Mouse (Mus musculus): ENCODE data around the gene Kitl.
A peak's percentile ranks its signal among the peaks of the same experiment; 100 is the strongest.

The Kitl gene

DNA sequence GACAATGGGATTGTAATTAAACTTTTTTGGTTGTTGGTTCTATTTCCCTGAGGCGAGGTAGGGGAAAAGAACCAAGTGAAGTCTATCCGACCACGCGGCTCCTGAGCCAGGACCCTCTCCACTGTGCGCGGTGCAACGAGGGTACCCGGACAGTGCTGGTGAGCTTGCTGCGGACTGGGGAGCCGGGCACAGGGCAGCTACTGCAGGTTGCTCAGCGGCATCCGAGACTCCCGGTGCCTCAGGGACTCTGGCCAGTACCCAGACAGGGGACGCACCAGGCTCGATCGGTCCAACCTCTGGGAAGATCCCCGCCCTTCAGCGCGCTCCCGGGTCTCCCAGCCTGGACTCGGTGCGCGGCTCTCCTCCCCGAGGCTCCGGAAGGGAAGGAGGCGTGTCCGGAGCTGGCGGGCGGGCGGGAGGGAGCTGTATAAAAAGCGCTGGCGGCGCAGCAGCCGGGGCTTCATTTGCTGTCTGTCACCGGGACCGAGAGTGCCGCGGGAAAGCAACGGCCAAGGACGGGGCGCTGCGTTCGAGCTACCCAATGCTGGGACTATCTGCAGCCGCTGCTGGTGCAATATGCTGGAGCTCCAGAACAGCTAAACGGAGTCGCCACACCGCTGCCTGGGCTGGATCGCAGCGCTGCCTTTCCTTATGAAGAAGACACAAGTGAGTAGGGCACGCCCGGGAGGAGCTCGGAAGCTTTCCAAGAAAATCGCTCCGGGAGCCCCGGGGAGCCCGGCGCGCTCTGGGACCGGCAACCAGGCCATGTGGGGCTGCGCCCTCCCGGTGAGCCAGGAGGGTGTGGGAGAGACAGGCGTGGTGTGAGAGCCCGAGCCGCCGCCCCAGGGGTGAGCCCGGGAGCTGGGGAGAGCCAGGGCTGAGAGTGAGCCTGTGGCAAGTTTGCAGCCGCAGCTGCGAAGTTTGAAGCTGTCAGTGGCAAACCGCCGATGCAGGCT is at the start of gene Kitl:
TSS of gene Kitl (plus strand) at position 261 of the 956 bp plus-strand sequence.
- DNase-seq (ENCODE audit: low spot score in 2 of 2): peak; percentile 23 to 67

DNA sequence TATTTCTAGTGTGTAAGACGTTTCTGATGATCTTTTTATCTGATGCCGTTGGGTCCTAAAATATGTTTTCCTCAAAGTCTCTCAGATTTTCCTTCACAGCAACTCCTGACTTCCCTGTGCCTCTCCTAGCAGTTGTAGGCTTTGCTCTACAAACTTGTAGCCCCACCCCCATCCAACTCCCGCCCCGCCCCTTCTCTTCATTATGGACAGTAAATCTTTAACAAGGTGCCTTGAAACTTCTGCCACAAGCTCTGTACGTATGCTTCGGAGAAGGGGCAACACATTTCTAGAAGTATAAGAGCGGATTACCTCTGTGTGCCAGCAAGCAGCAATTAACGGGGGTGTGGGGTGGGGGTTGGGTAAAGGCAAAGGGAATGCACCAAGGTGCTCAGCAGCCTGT is 42.6 kb upstream of the Kitl start:
- no peak for DNase-seq (ENCODE audit: low spot score in 2 of 2)

DNA sequence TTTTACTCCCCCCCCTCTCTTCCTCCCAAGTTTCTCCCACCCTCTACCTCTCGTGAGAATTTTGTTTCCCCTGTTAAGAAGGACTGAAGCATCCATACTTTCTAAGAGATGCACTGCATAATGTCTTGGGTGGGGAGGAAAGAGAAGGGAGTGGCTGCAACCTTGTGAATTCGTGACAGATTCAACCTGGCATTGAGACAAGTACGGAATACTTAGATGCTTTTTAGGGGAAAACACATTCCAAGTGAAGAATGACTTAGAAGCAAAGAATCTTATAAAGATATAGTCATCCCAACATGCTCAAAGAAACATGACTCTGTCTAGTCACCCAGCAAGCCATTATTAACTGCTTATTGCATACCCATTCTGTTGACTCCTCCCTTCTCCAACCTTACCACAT is 35.3 kb upstream of the Kitl start:
- no peak for DNase-seq (ENCODE audit: low spot score in 2 of 2)

DNA sequence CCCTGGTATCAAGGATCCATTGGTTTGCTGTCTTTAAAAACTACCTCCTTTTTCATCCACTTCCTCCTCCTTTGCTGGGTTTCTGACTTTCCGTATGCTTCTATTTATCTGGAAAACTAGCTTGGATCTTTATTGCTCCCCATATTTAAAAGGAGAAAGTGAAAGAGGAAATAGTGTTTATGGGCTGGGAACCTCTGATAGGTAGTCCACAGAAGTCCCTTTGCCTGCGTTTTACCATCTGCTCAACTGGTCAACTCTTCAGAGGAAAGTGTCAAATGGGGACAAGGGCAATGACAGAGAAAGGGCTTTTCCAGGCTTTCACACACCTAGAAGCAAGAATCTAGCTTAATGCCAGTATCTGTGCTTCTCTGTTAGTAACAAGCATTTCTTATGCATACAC is 34.5 kb upstream of the Kitl start:
- DNase-seq (ENCODE audit: low spot score in 2 of 2): no peak

DNA sequence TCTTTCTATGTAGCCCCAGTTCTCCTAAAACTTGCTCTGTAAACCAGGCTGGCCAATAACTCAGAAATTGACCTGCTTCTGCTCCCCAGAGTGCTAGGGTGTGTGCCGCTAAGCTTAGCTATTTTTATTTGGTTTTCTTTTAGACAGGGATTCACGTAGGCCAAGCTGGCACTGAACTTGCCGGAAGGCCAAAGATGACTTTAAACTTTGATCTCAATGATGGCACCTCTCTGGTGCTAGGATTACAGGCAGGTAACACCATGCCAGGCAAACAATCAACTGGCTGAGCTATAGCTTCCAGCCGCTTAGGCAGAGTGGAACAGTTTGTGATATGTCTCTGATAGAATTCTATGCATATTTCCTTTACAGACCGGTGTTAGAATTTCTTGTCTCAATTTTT is 33.5 kb upstream of the Kitl start:
- DNase-seq (ENCODE audit: low spot score in 2 of 2): no peak

DNA sequence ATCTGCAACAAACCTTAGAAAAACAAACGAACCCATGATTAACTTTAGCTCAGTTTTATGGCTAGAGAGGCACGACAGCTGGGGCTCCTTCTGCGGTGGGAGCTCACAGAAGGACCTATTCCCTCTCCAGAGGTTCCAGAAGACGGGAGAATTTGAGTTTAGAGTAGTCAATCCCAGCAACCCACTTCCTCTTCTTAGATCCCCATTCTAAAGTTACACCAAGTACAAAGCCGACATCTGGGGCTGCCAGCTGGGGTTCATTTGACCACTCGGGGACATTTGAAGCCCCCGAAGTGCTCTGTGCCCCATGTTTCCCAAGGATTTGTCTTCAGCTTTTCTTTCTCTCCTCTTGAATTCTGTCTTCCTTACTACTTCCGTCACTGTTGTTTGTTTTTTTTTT is 28.7 kb upstream of the Kitl start:
- no peak for DNase-seq (ENCODE audit: low spot score in 2 of 2)

DNA sequence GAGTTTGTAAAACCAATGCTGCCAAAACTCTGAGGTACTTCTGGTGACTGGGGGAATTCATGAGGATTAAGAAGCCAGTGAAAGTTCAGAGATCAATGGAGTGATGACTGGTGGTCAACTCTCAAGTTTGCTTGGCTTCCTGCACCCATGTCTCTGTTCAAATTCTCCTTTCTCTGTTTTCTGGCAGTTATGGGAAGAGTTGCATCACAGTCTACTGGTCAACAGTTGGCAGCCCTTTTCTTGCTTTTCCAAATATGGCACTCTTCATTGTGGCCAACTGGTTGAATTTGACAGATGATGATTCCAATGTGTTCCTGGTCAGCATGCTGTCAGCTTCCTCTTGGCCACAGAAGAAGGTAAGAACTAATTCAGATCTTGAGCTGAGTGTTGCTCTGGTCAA is 25.7 kb upstream of the Kitl start:
- DNase-seq (ENCODE audit: low spot score in 2 of 2): no peak

DNA sequence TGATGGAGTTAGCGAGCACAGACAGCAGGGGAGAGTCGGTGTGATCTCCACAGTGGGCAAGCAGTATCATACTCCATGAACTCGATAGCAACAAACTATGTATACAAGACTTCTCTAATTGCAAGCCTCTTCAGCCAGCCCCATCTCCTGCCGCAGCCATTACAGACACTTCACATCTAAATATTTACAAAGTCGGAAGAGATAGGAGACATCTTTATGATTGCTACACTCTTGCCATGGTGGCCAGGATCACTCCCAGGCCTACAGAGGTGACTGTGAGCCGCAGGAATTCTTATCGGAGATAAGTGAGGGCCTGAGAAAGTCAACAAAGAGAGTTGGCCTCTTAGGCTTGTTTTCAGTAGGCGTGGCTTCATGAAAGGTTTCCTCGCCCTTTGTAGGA is 23.3 kb upstream of the Kitl start:
- DNase-seq (ENCODE audit: low spot score in 2 of 2): no peak

DNA sequence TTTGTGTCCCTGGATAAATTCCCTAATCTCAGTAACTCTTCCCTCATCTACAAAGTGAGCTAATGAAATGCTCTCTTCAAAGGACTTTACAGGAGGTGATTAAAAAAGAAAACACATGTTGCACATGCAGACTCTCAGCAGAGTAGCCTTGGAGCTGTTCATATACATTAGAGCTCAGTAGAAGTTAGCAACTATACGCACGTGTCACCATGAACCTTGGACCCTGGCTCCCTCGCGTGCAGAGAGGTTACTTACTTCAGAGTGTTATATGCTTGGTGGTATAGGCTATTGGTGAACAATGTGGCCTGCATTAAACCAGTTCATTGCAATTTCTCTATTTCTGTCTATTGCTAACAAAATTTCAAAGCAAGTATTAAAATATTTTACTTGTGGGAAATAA is 14.0 kb upstream of the Kitl start:
- no peak for DNase-seq (ENCODE audit: low spot score in 2 of 2)

DNA sequence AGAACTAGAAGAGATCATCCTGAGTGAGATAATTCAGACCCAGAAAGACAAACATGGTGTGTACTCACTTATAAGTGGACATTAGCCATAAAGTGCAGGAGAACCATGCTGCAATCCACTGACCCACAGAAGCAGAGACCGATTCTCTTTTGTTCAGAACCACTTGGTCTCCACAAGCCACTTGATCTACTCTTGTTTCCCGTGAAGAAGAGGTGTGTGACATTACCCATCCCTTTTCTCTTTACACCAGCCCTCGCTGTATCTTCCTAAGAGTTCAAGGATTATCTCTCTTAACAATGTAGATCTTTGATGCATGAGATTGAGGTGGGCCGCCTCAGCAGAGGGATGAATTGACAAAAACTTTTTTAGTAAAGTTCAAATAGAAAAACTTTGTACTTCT is 11.6 kb upstream of the Kitl start:
- DNase-seq (ENCODE audit: low spot score in 2 of 2): no peak

DNA sequence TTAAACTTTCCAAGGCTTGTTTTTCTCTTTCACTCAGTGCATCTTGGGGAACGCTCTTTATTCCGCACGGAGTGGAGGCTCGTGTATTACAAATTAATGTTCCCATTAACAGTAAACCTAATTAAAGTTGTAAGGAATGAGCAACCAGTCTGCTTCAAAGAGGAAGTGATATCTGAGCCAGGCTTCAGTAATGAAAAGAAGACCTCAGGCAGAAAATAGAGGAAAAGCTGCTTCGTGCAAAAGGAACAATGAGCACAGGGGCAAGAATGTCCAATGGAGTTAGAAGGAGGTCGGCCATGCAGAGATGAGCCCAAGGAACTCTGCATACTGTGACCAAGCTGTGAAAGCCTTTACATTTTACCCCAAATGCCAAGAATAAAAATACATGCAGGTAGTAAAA is 5.7 kb upstream of the Kitl start:
- DNase-seq (ENCODE audit: low spot score in 2 of 2): no peak

DNA sequence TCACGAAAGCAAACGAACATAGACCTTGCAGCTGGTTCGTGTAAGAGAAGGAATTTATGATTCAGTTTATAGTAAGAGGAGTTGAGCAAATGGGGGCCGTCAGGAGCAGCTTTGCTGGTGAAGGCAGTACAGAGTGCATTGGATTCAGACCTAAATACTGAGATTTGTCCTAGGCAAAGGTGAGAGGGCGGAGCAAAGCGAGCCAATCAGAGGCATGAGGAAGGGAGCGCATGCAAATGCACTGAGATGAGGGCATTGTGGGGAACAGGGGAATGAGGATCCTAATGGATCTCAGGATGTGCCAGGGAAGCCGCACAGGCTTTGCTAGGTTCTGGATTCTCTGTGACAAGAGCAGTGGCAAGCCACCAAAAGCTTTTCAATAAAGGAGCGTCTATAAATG is 5.1 kb upstream of the Kitl start:
- no peak for DNase-seq (ENCODE audit: low spot score in 2 of 2)

DNA sequence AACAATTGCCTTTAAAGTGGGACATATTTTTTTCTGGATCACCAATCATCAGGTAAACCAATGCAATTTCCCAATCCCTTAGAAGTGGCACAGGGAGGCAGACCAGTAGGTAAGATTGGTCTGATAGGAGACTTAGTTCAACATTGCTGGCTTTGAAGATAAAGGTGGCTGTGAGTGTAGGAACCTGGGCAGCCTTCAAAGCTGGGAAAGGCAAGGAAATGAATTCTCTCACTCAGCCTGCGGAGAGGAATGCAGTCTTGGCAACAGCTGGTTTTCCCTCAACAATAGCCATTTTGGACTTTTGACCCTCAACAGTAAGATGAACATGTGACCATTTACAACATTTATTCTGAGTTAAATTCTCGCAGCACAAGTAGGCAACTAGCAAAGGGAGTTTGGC is 1.3 kb upstream of the Kitl start:
- DNase-seq (ENCODE audit: low spot score in 2 of 2): no peak

DNA sequence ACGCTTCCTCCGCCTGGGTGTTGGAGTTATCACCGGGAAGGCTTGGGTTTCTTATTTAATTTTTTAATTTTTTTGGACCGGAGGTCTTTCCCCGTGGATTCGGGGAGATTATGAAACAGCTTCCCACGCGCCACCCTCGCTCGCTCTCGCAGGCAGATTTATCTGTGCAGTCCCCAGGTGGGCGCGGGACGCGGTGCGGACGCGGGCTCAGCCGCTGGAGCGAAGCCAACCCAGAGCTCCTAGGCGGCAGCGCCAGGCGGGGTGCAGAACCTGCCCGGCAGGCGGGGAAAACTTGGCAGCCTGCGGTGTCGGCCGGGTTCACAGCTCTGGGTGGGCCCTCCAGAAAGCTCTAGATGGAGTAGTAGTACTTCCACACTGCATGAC is 888 bp downstream of the Kitl start:
- DNase-seq (ENCODE audit: low spot score in 2 of 2): peak in 1 of 2 experiments; percentile 49

DNA sequence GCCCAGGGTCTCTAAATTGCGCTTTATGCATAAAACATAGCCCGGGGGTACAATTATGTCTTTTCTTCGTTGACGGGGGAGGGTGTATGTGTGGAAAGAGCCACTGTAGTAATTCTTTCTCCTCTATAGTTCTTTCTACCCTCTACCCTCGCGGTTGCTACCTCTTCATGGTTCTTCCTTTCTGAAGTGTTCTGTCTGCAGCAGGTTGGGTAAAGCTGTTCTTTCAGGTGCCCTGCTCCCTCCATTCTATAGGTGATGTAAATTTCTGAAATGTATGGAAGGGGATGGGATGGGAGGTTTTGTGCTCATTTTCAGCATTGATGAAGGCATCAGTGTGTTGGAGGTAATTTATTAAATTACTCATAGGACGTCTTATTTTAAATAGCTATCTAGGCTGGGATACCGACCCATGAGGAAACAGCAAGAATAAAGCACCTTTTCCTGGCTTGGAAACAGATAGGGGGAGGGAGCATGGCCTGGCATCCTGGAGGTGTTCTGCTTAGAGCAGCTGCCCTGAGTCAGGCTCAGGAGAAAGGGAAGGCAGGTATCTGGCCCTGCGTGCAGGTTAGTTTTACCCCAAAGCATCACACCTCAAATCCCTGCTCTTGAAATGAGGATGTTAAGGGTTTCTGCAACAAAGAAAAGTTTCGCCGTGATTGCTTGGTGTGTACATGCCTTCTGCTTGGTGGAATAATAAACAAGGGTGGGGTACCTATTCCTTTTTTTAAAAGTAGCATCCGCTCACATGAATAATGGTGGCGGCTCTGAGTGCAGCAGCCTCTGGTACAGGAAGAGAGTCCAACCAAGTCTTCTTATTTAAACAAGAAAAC is 1.7 kb downstream of the Kitl start:
- no peak for DNase-seq (ENCODE audit: low spot score in 2 of 2)

DNA sequence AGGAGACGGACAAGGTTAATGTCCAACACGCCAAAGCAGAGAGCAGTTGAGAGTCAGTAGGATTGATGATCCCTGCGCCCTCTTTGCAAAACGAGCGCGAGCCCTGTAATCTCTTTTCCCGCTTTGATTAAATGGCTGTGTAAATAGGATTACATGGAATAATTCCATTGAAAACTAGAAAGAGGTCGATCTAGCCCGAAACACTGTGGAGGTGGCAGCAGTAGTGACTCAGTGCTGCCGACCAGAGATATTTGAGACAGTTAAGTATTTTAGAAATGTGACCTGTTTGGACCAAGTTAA is 2.3 kb downstream of the Kitl start:
- DNase-seq (ENCODE audit: low spot score in 2 of 2): no peak

DNA sequence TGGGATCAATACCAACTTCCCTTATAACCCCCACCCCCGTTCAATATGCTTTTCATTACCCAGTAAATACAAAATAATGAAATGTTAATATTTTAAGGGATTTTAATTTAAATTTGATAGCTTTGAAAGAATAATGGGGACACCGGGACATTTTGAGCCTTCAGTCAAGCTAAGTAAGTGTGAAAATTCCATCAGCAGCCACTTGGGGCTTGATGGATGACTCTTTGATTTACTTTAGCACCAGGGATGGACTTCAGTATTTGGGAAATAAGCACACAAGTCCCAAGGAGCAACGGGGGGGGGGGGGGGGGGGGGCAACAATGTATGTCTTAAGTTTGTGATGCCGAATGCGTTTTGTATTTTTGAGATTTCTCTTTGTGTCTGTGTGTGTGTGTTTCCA is 3.1 kb downstream of the Kitl start:
- DNase-seq (ENCODE audit: low spot score in 2 of 2): no peak

DNA sequence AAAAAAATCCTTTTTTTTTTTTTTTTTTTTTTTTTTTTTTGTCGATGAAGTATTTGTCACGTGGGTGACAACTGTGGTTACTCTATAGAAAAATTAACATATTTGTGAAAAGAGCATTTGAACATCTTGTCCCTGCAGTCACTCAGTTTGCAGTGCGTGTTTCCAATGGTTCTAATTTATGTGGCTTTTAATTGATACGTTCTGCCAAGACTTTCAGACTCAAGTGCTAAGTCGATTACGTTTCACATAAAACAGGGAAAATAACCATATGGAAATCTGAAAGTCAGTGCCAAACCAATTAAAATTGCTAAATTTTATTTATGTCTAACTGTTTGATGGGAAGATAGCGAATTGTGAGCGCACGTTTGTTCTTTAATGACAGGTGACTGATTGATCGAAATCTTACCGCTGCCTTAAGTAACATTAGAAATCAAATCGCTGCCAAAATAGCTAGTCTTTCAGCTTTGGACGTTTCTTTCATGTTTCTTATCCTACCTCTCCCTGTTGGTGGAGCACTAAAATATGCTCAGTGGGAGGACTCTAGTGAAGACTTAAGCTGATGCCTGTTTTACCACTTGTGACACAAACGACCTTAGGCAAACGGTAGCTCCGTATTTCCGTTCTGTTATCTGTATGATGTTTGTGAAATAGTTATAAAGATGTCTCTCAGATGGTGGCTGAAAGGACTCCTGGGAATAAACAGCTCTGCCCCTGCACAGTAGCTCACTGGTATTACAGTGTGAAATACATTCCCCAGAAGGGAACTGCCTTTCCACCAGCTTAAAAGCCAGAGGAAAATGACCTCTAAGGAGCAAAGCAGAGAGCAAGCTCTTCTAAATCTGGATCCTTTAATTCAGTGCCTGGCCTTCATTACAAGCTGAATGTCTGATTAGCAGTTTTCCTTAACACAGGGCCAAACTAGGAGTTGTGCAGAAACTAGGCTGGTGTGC is 4.1 kb downstream of the Kitl start:
- DNase-seq (ENCODE audit: low spot score in 2 of 2): no peak

DNA sequence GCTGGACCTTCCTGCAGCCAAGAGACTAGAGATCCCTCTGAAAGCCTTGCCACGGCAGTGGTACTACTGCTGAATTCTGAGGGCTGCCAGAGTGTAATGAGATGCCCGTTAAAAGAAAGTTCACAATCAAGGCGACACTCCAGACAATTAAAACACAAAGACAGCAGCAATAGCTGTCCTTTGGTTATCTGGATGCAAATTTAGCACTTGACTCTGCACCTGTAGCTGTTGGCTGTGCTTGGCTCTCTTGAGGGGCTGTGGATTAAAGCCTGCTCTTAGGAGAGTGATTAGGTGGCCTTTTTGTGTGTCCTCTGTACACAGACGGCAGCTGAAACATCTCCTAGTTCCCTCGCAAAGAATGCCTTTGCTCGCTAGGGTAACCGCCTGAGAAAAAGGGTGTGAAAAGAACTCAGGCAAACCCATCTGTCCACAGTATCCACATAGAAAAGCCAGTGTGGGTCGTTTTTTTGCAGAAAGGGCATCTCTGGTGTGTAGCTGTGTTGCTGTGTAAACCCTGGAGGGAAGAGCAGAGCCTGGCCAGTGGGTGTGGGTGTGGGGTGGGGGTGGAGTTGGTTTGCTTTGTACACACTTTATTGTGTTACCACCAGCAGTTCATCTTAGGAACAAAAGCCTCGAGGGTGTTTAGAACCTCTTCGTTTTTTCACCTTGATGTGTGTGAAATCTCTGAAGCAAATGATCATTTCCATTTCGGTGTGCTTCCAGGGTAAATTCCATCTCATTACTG is 6.8 kb downstream of the Kitl start:
- DNase-seq (ENCODE audit: low spot score in 2 of 2): no peak

DNA sequence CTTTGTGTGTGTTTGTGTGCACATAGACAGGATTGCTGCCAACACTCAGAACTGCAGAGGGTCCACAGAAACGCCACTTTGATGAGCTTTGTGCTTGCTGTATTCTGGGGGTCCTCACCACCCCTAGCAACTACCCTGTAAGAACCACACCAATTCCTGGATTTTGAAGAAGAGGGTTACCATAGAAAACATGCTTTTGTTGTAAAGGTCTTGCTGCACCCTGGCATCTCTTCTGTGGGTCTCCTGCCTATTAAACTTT is 7.3 kb downstream of the Kitl start:
- DNase-seq (ENCODE audit: low spot score in 2 of 2): no peak

DNA sequence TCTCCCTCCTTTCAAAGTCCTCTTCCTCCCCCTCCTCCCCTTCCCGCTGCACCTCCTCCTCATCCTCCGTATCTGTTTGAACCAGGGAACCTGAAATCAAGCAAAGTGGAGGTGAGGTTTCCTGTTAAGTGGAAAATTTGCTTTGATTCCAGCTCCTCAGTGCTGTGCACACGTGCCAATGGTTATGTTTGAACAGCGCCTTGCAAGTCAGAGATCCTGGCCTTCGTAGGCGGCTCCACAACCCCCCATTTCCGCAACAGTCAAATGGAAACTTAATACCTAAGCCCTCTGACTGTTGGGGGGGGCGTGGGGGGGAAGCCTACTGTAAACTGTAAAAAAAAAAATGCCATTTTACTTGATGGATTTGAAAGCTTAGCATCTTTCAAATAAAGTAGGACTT is 10.2 kb downstream of the Kitl start:
- DNase-seq (ENCODE audit: low spot score in 2 of 2): no peak

DNA sequence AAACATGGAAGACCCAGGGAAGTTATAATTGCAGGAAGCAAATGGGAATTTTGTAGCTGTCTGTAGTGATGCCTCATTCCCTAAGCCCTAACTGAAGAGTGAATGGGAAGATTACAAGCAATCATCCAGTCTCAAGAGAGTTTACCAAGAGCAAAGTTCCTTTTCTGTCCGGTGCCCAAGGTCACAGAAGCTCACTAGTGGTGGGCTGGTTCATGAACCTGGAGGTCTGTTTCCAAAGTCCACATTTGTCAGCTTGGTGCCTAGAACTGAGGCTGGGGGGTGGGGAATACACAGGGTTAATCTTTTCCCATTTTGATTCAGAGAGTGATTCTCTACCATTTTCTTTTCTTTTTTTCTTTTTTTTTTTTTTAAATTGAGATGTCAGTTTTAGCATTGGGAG is 11.3 kb downstream of the Kitl start:
- DNase-seq (ENCODE audit: low spot score in 2 of 2): no peak
